Mouse (Mus musculus): Measurements from ENCODE around the gene Kcnk10. TPM values are rescaled to one million over a fixed set of nuclear protein-coding genes. Genes with fewer than 3 reads are reported as not detected.

Gene Kcnk10
- polyA plus RNA-seq, 1 experiment, result 0.12 TPM

- DNase-seq, result no peak
- Histone ChIP-seq H3K27me3 (ENCODE audit: control insufficient read depth, insufficient read depth, low read length) (peaks cover 6% of the 10 kb centered on the region; the same call in 1 of the 2 replicates), H3K27ac (ENCODE audit: control insufficient read depth, insufficient read depth, low read length) (no peak overlapping the region), H3K4me3 (ENCODE audit: control insufficient read depth, insufficient read depth, low read length) (no peak overlapping the region), H3K4me1 (replicated peaks; ENCODE audit: control insufficient read depth, insufficient read depth, low read length) (no peaks in the 10 kb centered on the region; the same call in 1 of the 2 replicates), H3K36me3 (ENCODE audit: control insufficient read depth, insufficient read depth, low read length) (no peaks in the 10 kb centered on the region)
- TF ChIP-seq CTCF (IDR thresholded peaks at IDR 0.05; ENCODE audit: borderline replicate concordance, control insufficient read depth, extremely low read depth, insufficient read depth, low read length, poor library complexity) (no peak), POLR2A (IDR thresholded peaks at IDR 0.05; ENCODE audit: control insufficient read depth, extremely low read depth, insufficient read depth, low read length, poor library complexity) (no peak)
- WGBS, result 45% methylated on average over 25 of the region's 25 CpGs
Observed at GRCm38 (mm10) chr12:98573317-98574270, 4.5 kb downstream of the Kcnk10 start.

GRCm38 (mm10) chr12:98571896-98572680, 6.0 kb downstream of the Kcnk10 start:
- 30% methylated on average over 8 of the region's 8 CpGs for WGBS
- no peak for TF ChIP-seq CTCF (IDR thresholded peaks at IDR 0.05; ENCODE audit: borderline replicate concordance, control insufficient read depth, extremely low read depth, insufficient read depth, low read length, poor library complexity)
- TF ChIP-seq POLR2A (IDR thresholded peaks at IDR 0.05; ENCODE audit: control insufficient read depth, extremely low read depth, insufficient read depth, low read length, poor library complexity), result no peak
- Histone ChIP-seq H3K27me3 (ENCODE audit: control insufficient read depth, insufficient read depth, low read length) (peaks cover 5% of the 10 kb centered on the region; the same call in 1 of the 2 replicates), H3K27ac (ENCODE audit: control insufficient read depth, insufficient read depth, low read length) (no peak overlapping the region), H3K36me3 (ENCODE audit: control insufficient read depth, insufficient read depth, low read length) (no peaks in the 10 kb centered on the region), H3K4me1 (replicated peaks; ENCODE audit: control insufficient read depth, insufficient read depth, low read length) (no peaks in the 10 kb centered on the region; the same call in 1 of the 2 replicates), H3K4me3 (ENCODE audit: control insufficient read depth, insufficient read depth, low read length) (no peak overlapping the region)
- no peak for DNase-seq

- Histone ChIP-seq H3K36me3 (ENCODE audit: control insufficient read depth, insufficient read depth, low read length) (no peaks in the 10 kb centered on the region), H3K4me3 (ENCODE audit: control insufficient read depth, insufficient read depth, low read length) (no peak overlapping the region), H3K27me3 (ENCODE audit: control insufficient read depth, insufficient read depth, low read length) (peaks cover 2% of the 10 kb centered on the region; the same call in 1 of the 2 replicates), H3K4me1 (replicated peaks; ENCODE audit: control insufficient read depth, insufficient read depth, low read length) (no peaks in the 10 kb centered on the region; the same call in 1 of the 2 replicates), H3K27ac (ENCODE audit: control insufficient read depth, insufficient read depth, low read length) (no peak overlapping the region)
- TF ChIP-seq POLR2A (IDR thresholded peaks at IDR 0.05; ENCODE audit: control insufficient read depth, extremely low read depth, insufficient read depth, low read length, poor library complexity), result no peak
- no peak for TF ChIP-seq CTCF (IDR thresholded peaks at IDR 0.05; ENCODE audit: borderline replicate concordance, control insufficient read depth, extremely low read depth, insufficient read depth, low read length, poor library complexity)
- DNase-seq, result no peak
- 38% methylated on average over 6 of the region's 6 CpGs for WGBS
Observed at GRCm38 (mm10) chr12:98569380-98569779, 8.7 kb downstream of the Kcnk10 start.

GRCm38 (mm10) chr12:98567877-98568276, 10.2 kb downstream of the Kcnk10 start:
- no peaks in the 10 kb centered on the region for H3K36me3 ChIP-seq (ENCODE audit: control insufficient read depth, insufficient read depth, low read length)
- TF ChIP-seq CTCF (IDR thresholded peaks at IDR 0.05; ENCODE audit: borderline replicate concordance, control insufficient read depth, extremely low read depth, insufficient read depth, low read length, poor library complexity) (no peak), POLR2A (IDR thresholded peaks at IDR 0.05; ENCODE audit: control insufficient read depth, extremely low read depth, insufficient read depth, low read length, poor library complexity) (no peak)
- no peaks in the 10 kb centered on the region for H3K27me3 ChIP-seq (ENCODE audit: control insufficient read depth, insufficient read depth, low read length)
- H3K4me1 ChIP-seq (replicated peaks; ENCODE audit: control insufficient read depth, insufficient read depth, low read length), result no peaks in the 10 kb centered on the region
- WGBS, result 92% methylated on average over 6 of the region's 6 CpGs
- no peak overlapping the region for H3K4me3 ChIP-seq (ENCODE audit: control insufficient read depth, insufficient read depth, low read length)
- no peak overlapping the region for H3K27ac ChIP-seq (ENCODE audit: control insufficient read depth, insufficient read depth, low read length)
- no peak for DNase-seq

- H3K36me3 ChIP-seq (ENCODE audit: control insufficient read depth, insufficient read depth, low read length), result no peaks in the 10 kb centered on the region
- TF ChIP-seq POLR2A (IDR thresholded peaks at IDR 0.05; ENCODE audit: control insufficient read depth, extremely low read depth, insufficient read depth, low read length, poor library complexity), result no peak
- TF ChIP-seq CTCF (IDR thresholded peaks at IDR 0.05; ENCODE audit: borderline replicate concordance, control insufficient read depth, extremely low read depth, insufficient read depth, low read length, poor library complexity), result no peak
- no peaks in the 10 kb centered on the region for H3K4me1 ChIP-seq (replicated peaks; ENCODE audit: control insufficient read depth, insufficient read depth, low read length)
- no peak overlapping the region for H3K4me3 ChIP-seq (ENCODE audit: control insufficient read depth, insufficient read depth, low read length)
- no peak for DNase-seq
- WGBS, result 95% methylated on average over 3 of the region's 3 CpGs
- H3K27me3 ChIP-seq (ENCODE audit: control insufficient read depth, insufficient read depth, low read length), result no peaks in the 10 kb centered on the region
- H3K27ac ChIP-seq (ENCODE audit: control insufficient read depth, insufficient read depth, low read length), result no peak overlapping the region
Observed at GRCm38 (mm10) chr12:98564383-98564782, 13.7 kb downstream of the Kcnk10 start.

- no peak for TF ChIP-seq POLR2A (IDR thresholded peaks at IDR 0.05; ENCODE audit: control insufficient read depth, extremely low read depth, insufficient read depth, low read length, poor library complexity)
- TF ChIP-seq CTCF (IDR thresholded peaks at IDR 0.05; ENCODE audit: borderline replicate concordance, control insufficient read depth, extremely low read depth, insufficient read depth, low read length, poor library complexity), result no peak
- DNase-seq, result no peak
- no peak overlapping the region for H3K27ac ChIP-seq (ENCODE audit: control insufficient read depth, insufficient read depth, low read length)
- H3K4me1 ChIP-seq (replicated peaks; ENCODE audit: control insufficient read depth, insufficient read depth, low read length), result no peaks in the 10 kb centered on the region
- WGBS, result 94% methylated on average over 4 of the region's 4 CpGs
- no peaks in the 10 kb centered on the region for H3K27me3 ChIP-seq (ENCODE audit: control insufficient read depth, insufficient read depth, low read length)
- H3K36me3 ChIP-seq (ENCODE audit: control insufficient read depth, insufficient read depth, low read length), result no peaks in the 10 kb centered on the region
- no peak overlapping the region for H3K4me3 ChIP-seq (ENCODE audit: control insufficient read depth, insufficient read depth, low read length)
Observed at GRCm38 (mm10) chr12:98563261-98563660, 14.8 kb downstream of the Kcnk10 start.

Measured in thymus, adult 2 months (tissue).